Mouse (Mus musculus): ENCODE results near the gene Rpl3l.

GRCm38 (mm10) chr17:24717943-24718342, 9.7 kb upstream of the Rpl3l start, which contains the start of the genes Rnf151 and Rps2:
- TF ChIP-seq GATA1 (IDR thresholded peaks at IDR 0.05; ENCODE audit: borderline replicate concordance, low read length), result no peak
- no peak for TF ChIP-seq FLI1 (IDR thresholded peaks at IDR 0.05; ENCODE audit: low read length)
